Mouse (Mus musculus) layer of hippocampus, adult 2 months (tissue): ENCODE results near the gene Kcnj6. TPM values are rescaled to one million over a fixed set of nuclear protein-coding genes. Genes with fewer than 3 reads are reported as not detected.

ENCODE experiments used
- DNase-seq, 2 experiments: peaks; one replicate each; pipeline ENCODE4 v3.0.0; 2022; ENCODE audit warnings: low spot score in 2 of 2
- H3K27ac ChIP-seq: fragments of 200-600 bp; 2 replicates; pipeline ENCODE4 v1.8.1; 2022
- H3K4me3 ChIP-seq: fragments of 200-600 bp; 2 replicates; pipeline ENCODE4 v1.8.1; 2022; ENCODE audit warnings: mild to moderate bottlenecking
- CTCF ChIP-seq: fragments of 200-600 bp; conservative IDR thresholded peaks from 2 replicates; pipeline ENCODE4 v1.8.1; 2022; ENCODE audit warnings: antibody characterized with exemption, mild to moderate bottlenecking, moderate library complexity
- long read RNA-seq, 2 experiments: library from polyadenylated mRNA; stranded (forward); transcript quantifications; one replicate each; pipeline ENCODE4 v2.0.0; 2021; ENCODE audit warnings: borderline mapping rate in 2 of 2
- total RNA-seq, 2 experiments: library from RNA; stranded (reverse); gene quantifications; 2 replicates each; pipeline ENCODE4 v1.2.3; 2021

Kcnj6 gene
- total RNA-seq, result 100 to 1,000 TPM; 128 to 133 TPM
- long read RNA-seq, experiment 1, partial matches to known transcripts, result 0 of 13 reads
- long read RNA-seq, experiment 1, other reads (novel, unspliced or antisense), result 5 of 13 reads
- long read RNA-seq, experiment 2, partial matches to known transcripts, result 0 of 2 reads
- long read RNA-seq, experiment 2, other reads (novel, unspliced or antisense), result 1 of 2 reads

GRCm38 (mm10) chr16:94997340-94997849 is at the start of gene Kcnj6:
TSS of gene Kcnj6 (minus strand) at chr16:94997701.
- Histone ChIP-seq H3K4me3 (peak within 1 kb of the TSS; percentile 72), H3K27ac (peak within 1 kb of the TSS; percentile 100)
- TF ChIP-seq CTCF, result peak; percentile 84
- peak; percentile 74 to 83 for DNase-seq

- TF ChIP-seq CTCF, result no peak
- Histone ChIP-seq H3K4me3 (no peak overlapping the region), H3K27ac (no peak overlapping the region)
- no peak for DNase-seq
These were observed 12.4 kb upstream of the Kcnj6 start for GRCm38 (mm10) chr16:95009937-95010336.

GRCm38 (mm10) chr16:95004599-95004998 is 7.1 kb upstream of the Kcnj6 start:
- Histone ChIP-seq H3K4me3 (no peak overlapping the region), H3K27ac (no peak overlapping the region)
- no peak for DNase-seq
- TF ChIP-seq CTCF, result no peak

GRCm38 (mm10) chr16:94999551-94999950 is 2.0 kb upstream of the Kcnj6 start:
- Histone ChIP-seq H3K27ac (no peak overlapping the region), H3K4me3 (no peak overlapping the region)
- DNase-seq, result no peak
- TF ChIP-seq CTCF, result no peak

GRCm38 (mm10) chr16:94999019-94999418 is 1.5 kb upstream of the Kcnj6 start:
- H3K27ac ChIP-seq, result no peak overlapping the region
- DNase-seq, result no peak
- TF ChIP-seq CTCF, result no peak
- no peak overlapping the region for H3K4me3 ChIP-seq

- Histone ChIP-seq H3K4me3 (peak overlapping the region; percentile 72), H3K27ac (peak overlapping the region; percentile 100)
- DNase-seq, result peak in 1 of 2 experiments; percentile 39
- TF ChIP-seq CTCF, result no peak
These were observed 665 bp downstream of the Kcnj6 start for GRCm38 (mm10) chr16:94996791-94997281.

- 0 out of 2 replicates have a peak, but pooled peaks have one; percentile 7 for TF ChIP-seq CTCF
- H3K27ac ChIP-seq, result peak overlapping the region; percentile 100
- H3K4me3 ChIP-seq, result peak overlapping the region; percentile 72
- DNase-seq, result peak; percentile 53 to 63
These were observed 1.9 kb downstream of the Kcnj6 start for GRCm38 (mm10) chr16:94995542-94996131.

GRCm38 (mm10) chr16:94994924-94995323 is 2.6 kb downstream of the Kcnj6 start:
- no peak for TF ChIP-seq CTCF
- no peak for DNase-seq
- Histone ChIP-seq H3K27ac (peak overlapping the region; percentile 100), H3K4me3 (peak overlapping the region; percentile 72)

GRCm38 (mm10) chr16:94994148-94994547 is 3.4 kb downstream of the Kcnj6 start:
- no peak for DNase-seq
- TF ChIP-seq CTCF, result no peak
- peak overlapping the region; percentile 100 for H3K27ac ChIP-seq
- peak overlapping the region; percentile 72 for H3K4me3 ChIP-seq

- no peak for DNase-seq
These were observed 7.4 kb downstream of the Kcnj6 start for GRCm38 (mm10) chr16:94990114-94990513.

GRCm38 (mm10) chr16:94986731-94987130 is 10.8 kb downstream of the Kcnj6 start:
- no peak for DNase-seq
- no peak overlapping the region; the same call in 1 of the 2 replicates for H3K4me3 ChIP-seq
- no peak for TF ChIP-seq CTCF
- H3K27ac ChIP-seq, result no peak overlapping the region

More at GRCm38 (mm10) chr16:94990114-94990513, 7.4 kb downstream of the Kcnj6 start:
- Histone ChIP-seq H3K27ac (no peak overlapping the region), H3K4me3 (no peak overlapping the region)
- TF ChIP-seq CTCF, result no peak

- no peak for DNase-seq
- TF ChIP-seq CTCF, result no peak
- H3K27ac ChIP-seq, result no peak overlapping the region
- no peak overlapping the region for H3K4me3 ChIP-seq
These were observed 13.2 kb downstream of the Kcnj6 start for GRCm38 (mm10) chr16:94984263-94984662.

GRCm38 (mm10) chr16:94980374-94980773 is 17.1 kb downstream of the Kcnj6 start:
- peak overlapping the region; percentile 7; the same call in 1 of the 2 replicates for H3K27ac ChIP-seq
- no peak for DNase-seq
- TF ChIP-seq CTCF, result no peak
- H3K4me3 ChIP-seq, result no peak overlapping the region
